Mouse (Mus musculus): Measurements from ENCODE around the gene Clec2i. TPM values are rescaled to one million over a fixed set of nuclear protein-coding genes. Genes with fewer than 3 reads are reported as not detected.
A peak's percentile ranks its signal among the peaks of the same experiment; 100 is the strongest.

Gene Clec2i
- polyA plus RNA-seq, 1 experiment from 2014 or later, result not detected

- in situ Hi-C loops (cut with MboI; ENCODE audit: low pct_unique_long_range_greater_than_20kb), result loop anchor here (5.0 to 25.0 kb wide), 4 partner anchors 41 to 694 kb away; partner anchors contain the start of genes Clec2d and Gabarapl1
- ChIA-PET POLR2A (interaction anchor here (0.6 kb wide), 2 partner anchors 31 to 61 kb away, joined by 3 read pairs; no protein-coding TSS in a partner anchor), CTCF (interaction anchor here (0.6 to 1.4 kb wide), 3 partner anchors 37 to 410 kb away, joined by 3 to 4 read pairs (median 3); no protein-coding TSS in a partner anchor)
- no peak for TF ChIP-seq CTCF (IDR thresholded peaks at IDR 0.05)
- ATAC-seq (peak; percentile 17), DNase-seq (ENCODE audit: low read depth, low spot score) (no peak)
- no peaks in the 10 kb centered on the region for H3K27me3 ChIP-seq
Measured at GRCm38 (mm10) chr6:128843479-128843992, 43.9 kb upstream of the Clec2i start.

- no peaks in the 10 kb centered on the region for H3K27me3 ChIP-seq
- POLR2A ChIA-PET, result no interaction called here
- no peak for TF ChIP-seq CTCF (IDR thresholded peaks at IDR 0.05)
- in situ Hi-C loops (cut with MboI; ENCODE audit: low pct_unique_long_range_greater_than_20kb), result loop anchor here (5.0 to 25.0 kb wide), 4 partner anchors 42 to 693 kb away; partner anchors contain the start of genes Clec2d and Gabarapl1
- no peak for ATAC-seq
- no peak for DNase-seq (ENCODE audit: low read depth, low spot score)
- CTCF ChIA-PET, result interaction anchor here (1.4 kb wide), 1 partner anchor 41 kb away, joined by 3 read pairs; no protein-coding TSS in a partner anchor
Measured at GRCm38 (mm10) chr6:128844131-128844530, 43.3 kb upstream of the Clec2i start.

- ChIA-PET CTCF (interaction anchor here (1.0 kb wide), 1 partner anchor 415 kb away, joined by 3 read pairs; no protein-coding TSS in a partner anchor), POLR2A (no interaction called here)
- H3K27me3 ChIP-seq, result no peaks in the 10 kb centered on the region
- ATAC-seq (no peak), DNase-seq (ENCODE audit: low read depth, low spot score) (no peak)
- in situ Hi-C loops (cut with MboI; ENCODE audit: low pct_unique_long_range_greater_than_20kb), result loop anchor here (5.0 to 25.0 kb wide), 4 partner anchors 42 to 693 kb away; partner anchors contain the start of genes Clec2d and Gabarapl1
- no peak for TF ChIP-seq CTCF (IDR thresholded peaks at IDR 0.05)
Measured at GRCm38 (mm10) chr6:128844586-128845080, 42.8 kb upstream of the Clec2i start.

GRCm38 (mm10) chr6:128845319-128845979 is 41.9 kb upstream of the Clec2i start:
- ATAC-seq (peak; percentile 27), DNase-seq (ENCODE audit: low read depth, low spot score) (no peak)
- CTCF ChIA-PET, result interaction anchor here (1.0 kb wide), 1 partner anchor 415 kb away, joined by 3 read pairs; no protein-coding TSS in a partner anchor
- in situ Hi-C loops (cut with MboI; ENCODE audit: low pct_unique_long_range_greater_than_20kb), result loop anchor here (25.0 kb wide), 1 partner anchor 692 kb away; the partner anchor contains the start of gene Gabarapl1
- H3K27me3 ChIP-seq, result no peaks in the 10 kb centered on the region
- POLR2A ChIA-PET, result no interaction called here
- TF ChIP-seq CTCF (IDR thresholded peaks at IDR 0.05), result peak; percentile 76

- no peak for DNase-seq (ENCODE audit: low read depth, low spot score)
- no peak for TF ChIP-seq CTCF (IDR thresholded peaks at IDR 0.05)
- no peak for ATAC-seq
- no peaks in the 10 kb centered on the region for H3K27me3 ChIP-seq
- ChIA-PET POLR2A (no interaction called here), CTCF (no interaction called here)
- in situ Hi-C loops (cut with MboI; ENCODE audit: low pct_unique_long_range_greater_than_20kb), result loop anchor here (25.0 kb wide), 1 partner anchor 691 kb away; the partner anchor contains the start of gene Gabarapl1
Measured at GRCm38 (mm10) chr6:128845998-128846542, 41.3 kb upstream of the Clec2i start.

GRCm38 (mm10) chr6:128847401-128847800 is 40.0 kb upstream of the Clec2i start:
- H3K27me3 ChIP-seq, result no peaks in the 10 kb centered on the region
- CTCF ChIA-PET, result no interaction called here
- POLR2A ChIA-PET, result no interaction called here
- ATAC-seq, result no peak
- no peak for TF ChIP-seq CTCF (IDR thresholded peaks at IDR 0.05)
- DNase-seq (ENCODE audit: low read depth, low spot score), result no peak
- in situ Hi-C loops (cut with MboI; ENCODE audit: low pct_unique_long_range_greater_than_20kb), result loop anchor here (25.0 kb wide), 1 partner anchor 690 kb away; the partner anchor contains the start of gene Gabarapl1

GRCm38 (mm10) chr6:128849902-128850301 is 37.5 kb upstream of the Clec2i start:
- in situ Hi-C loops (cut with MboI; ENCODE audit: low pct_unique_long_range_greater_than_20kb), result loop anchor here (5.0 to 25.0 kb wide), 4 partner anchors 242 to 687 kb away; partner anchors contain the start of gene Gabarapl1
- peak; percentile 84 for ATAC-seq
- TF ChIP-seq CTCF (IDR thresholded peaks at IDR 0.05), result peak; percentile 85

GRCm38 (mm10) chr6:128850671-128851070 is 36.7 kb upstream of the Clec2i start:
- DNase-seq (ENCODE audit: low read depth, low spot score) (no peak), ATAC-seq (no peak)
- H3K27me3 ChIP-seq, result no peaks in the 10 kb centered on the region
- ChIA-PET POLR2A (no interaction called here), CTCF (interaction anchor here (0.8 to 2.3 kb wide), 7 partner anchors 8 to 412 kb away, joined by 3 to 13 read pairs (median 4); no protein-coding TSS in a partner anchor)
- TF ChIP-seq CTCF (IDR thresholded peaks at IDR 0.05), result no peak
- in situ Hi-C loops (cut with MboI; ENCODE audit: low pct_unique_long_range_greater_than_20kb), result loop anchor here (5.0 to 25.0 kb wide), 3 partner anchors 242 to 512 kb away; no protein-coding TSS in a partner anchor

More at GRCm38 (mm10) chr6:128849902-128850301, 37.5 kb upstream of the Clec2i start:
- ChIA-PET POLR2A (no interaction called here), CTCF (interaction anchor here (0.8 to 1.9 kb wide), 7 partner anchors 9 to 404 kb away, joined by 3 to 8 read pairs (median 4); no protein-coding TSS in a partner anchor)
- H3K27me3 ChIP-seq, result no peaks in the 10 kb centered on the region
- no peak for DNase-seq (ENCODE audit: low read depth, low spot score)

- ChIA-PET POLR2A (no interaction called here), CTCF (interaction anchor here (1.4 to 2.3 kb wide), 4 partner anchors 8 to 412 kb away, joined by 3 to 13 read pairs (median 6); no protein-coding TSS in a partner anchor)
- in situ Hi-C loops (cut with MboI; ENCODE audit: low pct_unique_long_range_greater_than_20kb), result loop anchor here (5.0 to 25.0 kb wide), 3 partner anchors 241 to 511 kb away; no protein-coding TSS in a partner anchor
- ATAC-seq, result no peak
- H3K27me3 ChIP-seq, result no peaks in the 10 kb centered on the region
- no peak for TF ChIP-seq CTCF (IDR thresholded peaks at IDR 0.05)
- DNase-seq (ENCODE audit: low read depth, low spot score), result no peak
Measured at GRCm38 (mm10) chr6:128851151-128851550, 36.2 kb upstream of the Clec2i start.

- CTCF ChIA-PET, result interaction anchor here (2.3 kb wide), 1 partner anchor 402 kb away, joined by 13 read pairs; no protein-coding TSS in a partner anchor
Measured at GRCm38 (mm10) chr6:128852766-128853165, 34.6 kb upstream of the Clec2i start.

More at GRCm38 (mm10) chr6:128852766-128853165, 34.6 kb upstream of the Clec2i start:
- POLR2A ChIA-PET, result no interaction called here
- ATAC-seq, result no peak
- TF ChIP-seq CTCF (IDR thresholded peaks at IDR 0.05), result no peak
- in situ Hi-C loops (cut with MboI; ENCODE audit: low pct_unique_long_range_greater_than_20kb), result loop anchor here (5.0 to 25.0 kb wide), 3 partner anchors 240 to 510 kb away; no protein-coding TSS in a partner anchor
- DNase-seq (ENCODE audit: low read depth, low spot score), result no peak
- no peaks in the 10 kb centered on the region for H3K27me3 ChIP-seq

Measured in Patski (cell line).